Mouse (Mus musculus): Measurements from ENCODE around the gene Zbtb43. TPM values are rescaled to one million over a fixed set of nuclear protein-coding genes. Genes with fewer than 3 reads are reported as not detected.

The Zbtb43 gene
- 19.0 and 20.1 TPM in 2 replicates for polyA plus RNA-seq (2015; fragmentation: Nextera tagmentation; extraction: Ambion mirVana)

- no peaks in the 10 kb centered on the region for H3K27me3 ChIP-seq
- H3K4me2 ChIP-seq (replicated peaks) = peak within 1 kb of the TSS; percentile 76
- peaks cover 29% of the 10 kb centered on the region for H3K4me1 ChIP-seq
- 5% methylated on average over 36 of the region's 36 CpGs for WGBS
- peak within 1 kb of the TSS; percentile 98 for H3K4me3 ChIP-seq (replicated peaks)
- H3K36me3 ChIP-seq = no peaks in the 10 kb centered on the region; the same call in 1 of the 2 replicates
- no peaks in the 10 kb centered on the region for H3K9me3 ChIP-seq (replicated peaks)
- peak within 1 kb of the TSS; percentile 58; the same call in 1 of the 2 replicates for H3K27ac ChIP-seq (replicated peaks)
- peak within 1 kb of the TSS; percentile 87 for H3K9ac ChIP-seq
- ATAC-seq (ENCODE audit: insufficient number of reproducible peaks, low FRiP score, low TSS enrichment, low read depth) = peak; percentile 90
Observed at GRCm38 (mm10) chr2:33468466-33469097, at the start of gene Zbtb43. TSS of gene Zbtb43 (minus strand) at chr2:33468559.

GRCm38 (mm10) chr2:33515856-33516255 is 47.5 kb upstream of the Zbtb43 start:
- Histone ChIP-seq H3K4me1 (no peaks in the 10 kb centered on the region), H3K4me2 (replicated peaks) (no peak overlapping the region), H3K4me3 (replicated peaks) (no peak overlapping the region), H3K36me3 (no peaks in the 10 kb centered on the region), H3K27me3 (no peaks in the 10 kb centered on the region), H3K27ac (replicated peaks) (no peak overlapping the region), H3K9ac (no peak overlapping the region), H3K9me3 (replicated peaks) (no peaks in the 10 kb centered on the region)
- ATAC-seq (ENCODE audit: insufficient number of reproducible peaks, low FRiP score, low TSS enrichment, low read depth) = no peak
- 72% methylated on average over 19 of the region's 19 CpGs for WGBS

- Histone ChIP-seq H3K9me3 (replicated peaks) (no peaks in the 10 kb centered on the region), H3K4me3 (replicated peaks) (no peak overlapping the region), H3K27ac (replicated peaks) (no peak overlapping the region), H3K4me1 (no peaks in the 10 kb centered on the region), H3K36me3 (no peaks in the 10 kb centered on the region), H3K4me2 (replicated peaks) (no peak overlapping the region), H3K9ac (no peak overlapping the region), H3K27me3 (no peaks in the 10 kb centered on the region)
- ATAC-seq (ENCODE audit: insufficient number of reproducible peaks, low FRiP score, low TSS enrichment, low read depth) = no peak
- 82% methylated on average over 8 of the region's 8 CpGs for WGBS
Observed at GRCm38 (mm10) chr2:33515431-33515830, 47.1 kb upstream of the Zbtb43 start.

- Histone ChIP-seq H3K27me3 (no peaks in the 10 kb centered on the region), H3K4me1 (no peaks in the 10 kb centered on the region), H3K36me3 (no peaks in the 10 kb centered on the region), H3K4me2 (replicated peaks) (no peak overlapping the region), H3K9me3 (replicated peaks) (no peaks in the 10 kb centered on the region), H3K27ac (replicated peaks) (no peak overlapping the region), H3K4me3 (replicated peaks) (no peak overlapping the region), H3K9ac (no peak overlapping the region)
- 97% methylated on average over 1 of the region's 1 CpGs for WGBS
- ATAC-seq (ENCODE audit: insufficient number of reproducible peaks, low FRiP score, low TSS enrichment, low read depth) = no peak
Observed at GRCm38 (mm10) chr2:33510791-33511190, 42.4 kb upstream of the Zbtb43 start.

- Histone ChIP-seq H3K27me3 (no peaks in the 10 kb centered on the region), H3K4me3 (replicated peaks) (no peak overlapping the region), H3K4me2 (replicated peaks) (no peak overlapping the region), H3K27ac (replicated peaks) (no peak overlapping the region), H3K9ac (no peak overlapping the region), H3K4me1 (no peaks in the 10 kb centered on the region), H3K36me3 (no peaks in the 10 kb centered on the region), H3K9me3 (replicated peaks) (no peaks in the 10 kb centered on the region)
- WGBS = 41% methylated on average over 2 of the region's 2 CpGs
- ATAC-seq (ENCODE audit: insufficient number of reproducible peaks, low FRiP score, low TSS enrichment, low read depth) = no peak
Observed at GRCm38 (mm10) chr2:33502602-33503001, 34.2 kb upstream of the Zbtb43 start.

GRCm38 (mm10) chr2:33498280-33498679 is 29.9 kb upstream of the Zbtb43 start:
- WGBS = 76% methylated on average over 4 of the region's 4 CpGs
- Histone ChIP-seq H3K9ac (no peak overlapping the region), H3K4me1 (no peaks in the 10 kb centered on the region), H3K4me2 (replicated peaks) (no peak overlapping the region), H3K27me3 (no peaks in the 10 kb centered on the region), H3K36me3 (no peaks in the 10 kb centered on the region), H3K27ac (replicated peaks) (no peak overlapping the region), H3K4me3 (replicated peaks) (no peak overlapping the region), H3K9me3 (replicated peaks) (no peaks in the 10 kb centered on the region)
- ATAC-seq (ENCODE audit: insufficient number of reproducible peaks, low FRiP score, low TSS enrichment, low read depth) = no peak

GRCm38 (mm10) chr2:33495654-33496053 is 27.3 kb upstream of the Zbtb43 start:
- Histone ChIP-seq H3K9me3 (replicated peaks) (no peaks in the 10 kb centered on the region), H3K27me3 (no peaks in the 10 kb centered on the region), H3K27ac (replicated peaks) (no peak overlapping the region), H3K4me2 (replicated peaks) (no peak overlapping the region), H3K4me3 (replicated peaks) (no peak overlapping the region), H3K4me1 (no peaks in the 10 kb centered on the region), H3K9ac (no peak overlapping the region), H3K36me3 (no peaks in the 10 kb centered on the region)
- 39% methylated on average over 3 of the region's 3 CpGs for WGBS
- no peak for ATAC-seq (ENCODE audit: insufficient number of reproducible peaks, low FRiP score, low TSS enrichment, low read depth)

GRCm38 (mm10) chr2:33492041-33492440 is 23.7 kb upstream of the Zbtb43 start:
- no peak for ATAC-seq (ENCODE audit: insufficient number of reproducible peaks, low FRiP score, low TSS enrichment, low read depth)
- 0 out of 2 replicates have a peak, but pooled peaks cover 3% of the 10 kb centered on the region for H3K27me3 ChIP-seq
- no peaks in the 10 kb centered on the region for H3K36me3 ChIP-seq
- H3K9ac ChIP-seq = no peak overlapping the region
- peaks cover 9% of the 10 kb centered on the region for H3K4me1 ChIP-seq
- WGBS = 86% methylated on average over 3 of the region's 3 CpGs
- no peak overlapping the region for H3K4me3 ChIP-seq (replicated peaks)
- no peaks in the 10 kb centered on the region for H3K9me3 ChIP-seq (replicated peaks)
- no peak overlapping the region for H3K4me2 ChIP-seq (replicated peaks)
- no peak overlapping the region for H3K27ac ChIP-seq (replicated peaks)

- no peak for ATAC-seq (ENCODE audit: insufficient number of reproducible peaks, low FRiP score, low TSS enrichment, low read depth)
- no peak overlapping the region for H3K4me3 ChIP-seq (replicated peaks)
- no peak overlapping the region for H3K4me2 ChIP-seq (replicated peaks)
- no peaks in the 10 kb centered on the region for H3K9me3 ChIP-seq (replicated peaks)
- peaks cover 6% of the 10 kb centered on the region; the same call in 1 of the 2 replicates for H3K27me3 ChIP-seq
- H3K9ac ChIP-seq = no peak overlapping the region
- peaks cover 11% of the 10 kb centered on the region for H3K4me1 ChIP-seq
- H3K27ac ChIP-seq (replicated peaks) = no peak overlapping the region
- no peaks in the 10 kb centered on the region for H3K36me3 ChIP-seq
- 45% methylated on average over 10 of the region's 10 CpGs for WGBS
Observed at GRCm38 (mm10) chr2:33489565-33489964, 21.2 kb upstream of the Zbtb43 start.

- H3K9ac ChIP-seq = no peak overlapping the region
- H3K9me3 ChIP-seq (replicated peaks) = no peaks in the 10 kb centered on the region
- WGBS = 40% methylated on average over 8 of the region's 8 CpGs
- no peak for ATAC-seq (ENCODE audit: insufficient number of reproducible peaks, low FRiP score, low TSS enrichment, low read depth)
- H3K4me2 ChIP-seq (replicated peaks) = 0 out of 2 replicates have a peak overlapping the region, but pooled peaks have one; percentile 2
- peaks cover 6% of the 10 kb centered on the region; the same call in 1 of the 2 replicates for H3K27me3 ChIP-seq
- H3K4me3 ChIP-seq (replicated peaks) = no peak overlapping the region
- no peaks in the 10 kb centered on the region for H3K36me3 ChIP-seq
- H3K27ac ChIP-seq (replicated peaks) = peak overlapping the region; percentile 52
- H3K4me1 ChIP-seq = peaks cover 11% of the 10 kb centered on the region
Observed at GRCm38 (mm10) chr2:33487332-33487731, 19.0 kb upstream of the Zbtb43 start.

- no peak; the same call in 1 of the 2 replicates for ATAC-seq (ENCODE audit: insufficient number of reproducible peaks, low FRiP score, low TSS enrichment, low read depth)
- H3K4me2 ChIP-seq (replicated peaks) = 0 out of 2 replicates have a peak overlapping the region, but pooled peaks have one; percentile 2
Observed at GRCm38 (mm10) chr2:33486866-33487265, 18.5 kb upstream of the Zbtb43 start.

More at GRCm38 (mm10) chr2:33486866-33487265, 18.5 kb upstream of the Zbtb43 start:
- H3K9ac ChIP-seq = no peak overlapping the region
- peaks cover 6% of the 10 kb centered on the region; the same call in 1 of the 2 replicates for H3K27me3 ChIP-seq
- peaks cover 11% of the 10 kb centered on the region for H3K4me1 ChIP-seq
- H3K36me3 ChIP-seq = no peaks in the 10 kb centered on the region
- WGBS = 6% methylated on average over 9 of the region's 9 CpGs
- H3K9me3 ChIP-seq (replicated peaks) = no peaks in the 10 kb centered on the region
- H3K4me3 ChIP-seq (replicated peaks) = no peak overlapping the region
- peak overlapping the region; percentile 52; the same call in 1 of the 2 replicates for H3K27ac ChIP-seq (replicated peaks)

Measured in embryonic facial prominence, embryonic 15.5 days (tissue).